Mouse (Mus musculus) liver, postnatal 0 days (tissue): ENCODE results near the gene Fbxo34.

ENCODE experiments used
- CTCF ChIP-seq: sonication (generic); IDR thresholded peaks from 2 replicates; pipeline ENCODE4 v1.5.1; 2016; ENCODE audit warnings: antibody characterized with exemption, low read depth
- EP300 ChIP-seq: IDR thresholded peaks from 2 replicates; pipeline ENCODE4 v1.6.1; 2016; ENCODE audit warnings: antibody characterized with exemption, low read depth, mild to moderate bottlenecking

DNA sequence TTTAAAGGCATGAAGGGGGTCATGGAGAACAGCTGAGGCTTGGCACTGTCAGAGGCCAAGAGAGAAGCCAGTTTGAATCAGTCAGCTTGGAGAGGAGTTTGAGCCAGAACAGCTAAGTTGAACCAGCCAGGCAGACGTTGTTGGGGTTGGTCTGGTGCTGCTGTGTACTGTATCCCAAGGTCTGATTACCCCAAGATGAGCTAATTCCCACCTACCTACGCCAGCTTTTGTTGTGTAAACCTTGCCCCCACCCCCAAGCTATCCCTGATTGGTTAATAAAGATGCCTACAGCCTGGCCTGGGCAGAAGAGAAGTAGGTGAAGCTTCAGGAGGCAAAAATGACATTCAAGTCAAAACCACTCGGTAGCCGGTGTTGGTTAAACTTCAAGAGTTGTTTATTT is 27.8 kb upstream of the Fbxo34 start:
- TF ChIP-seq CTCF (no peak), EP300 (no peak)
